Mouse (Mus musculus): Measurements from ENCODE around the gene Dapk3.

DNA sequence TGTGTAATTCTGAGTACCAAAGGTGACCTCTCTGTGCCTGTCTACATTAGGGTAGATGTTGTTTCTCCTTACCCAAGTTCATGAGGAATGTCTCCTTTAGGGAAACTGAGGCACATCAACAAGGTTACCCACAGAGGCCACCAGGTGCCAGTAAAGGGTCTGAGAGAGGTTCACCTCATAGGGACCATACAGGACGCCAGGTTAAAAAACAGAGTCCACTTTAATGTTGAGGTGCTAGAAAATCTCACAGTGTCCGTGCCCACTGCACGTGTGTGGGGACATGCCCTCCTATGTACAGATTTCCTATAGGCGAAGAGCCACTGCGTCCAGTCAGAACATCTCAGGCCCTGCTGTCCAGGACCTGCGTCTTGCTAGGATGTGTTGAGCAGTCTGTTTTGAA lies 16.2 kb downstream of the Dapk3 start:
- TF ChIP-seq POLR2A (IDR thresholded peaks at IDR 0.05; ENCODE audit: insufficient read depth, low read length) (no peak), CTCF (IDR thresholded peaks at IDR 0.05; ENCODE audit: low read depth, low read length) (no peak), EP300 (IDR thresholded peaks at IDR 0.05; ENCODE audit: insufficient read depth, low read depth, low read length) (no peak)

All from ES-Bruce4 (cell line).